Mouse (Mus musculus) stomach, postnatal 0 days (tissue): ENCODE results near the gene Kremen1.

ENCODE experiments used
- CTCF ChIP-seq: IDR thresholded peaks from 2 replicates; pipeline ENCODE4 v1.5.1; 2016; ENCODE audit warnings: antibody characterized with exemption, low read depth, mild to moderate bottlenecking, moderate library complexity
- EP300 ChIP-seq: optimal IDR thresholded peaks from 2 replicates; pipeline ENCODE3; 2016; ENCODE audit warnings: antibody characterized with exemption

GRCm38 (mm10) chr11:5154961-5155805, 106.2 kb downstream of the Kremen1 start:
- TF ChIP-seq CTCF (no peak), EP300 (no peak)
